Mouse (Mus musculus) liver, embryonic 14.5 days (tissue): Measurements from ENCODE around the gene Entpd3.

Source experiments
- CTCF ChIP-seq: IDR thresholded peaks from 2 replicates; pipeline ENCODE4 v1.5.1; 2016; ENCODE audit warnings: antibody characterized with exemption, low read depth, control low read depth
- EP300 ChIP-seq: IDR thresholded peaks from 2 replicates; pipeline ENCODE4 v1.6.1; 2016; ENCODE audit warnings: antibody characterized with exemption, low read depth

DNA sequence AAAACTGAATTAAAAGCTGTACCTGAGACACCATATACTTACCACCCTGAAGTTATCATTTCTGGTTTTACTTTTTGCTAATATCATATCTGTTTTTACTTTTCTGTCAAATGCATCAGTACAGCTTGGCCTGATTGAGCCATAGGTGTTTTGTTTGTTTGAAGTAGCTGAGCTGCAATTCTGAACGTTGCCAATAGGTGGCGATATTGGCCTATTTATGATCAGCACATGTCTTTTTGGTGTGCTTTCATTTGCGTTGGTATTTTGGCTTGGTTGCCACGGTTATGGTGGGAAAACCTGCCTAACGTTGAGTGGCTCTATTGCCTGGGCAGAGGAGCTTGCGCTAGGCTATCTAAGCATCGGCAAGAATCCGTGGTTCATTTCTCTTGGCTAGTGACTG is 37.6 kb upstream of the Entpd3 start:
- peak; percentile 91 for TF ChIP-seq CTCF
- TF ChIP-seq EP300, result no peak
